Mouse (Mus musculus) telencephalon, adult 2 months (tissue): ENCODE data around the gene Galnt7.

Experiments used
- DNase-seq: peaks from one replicate; pipeline ENCODE4 v3.0.0-alpha.2; 2011; ENCODE audit warnings: low read depth, low spot score

Galnt7 gene

GRCm38 (mm10) chr8:57628787-57629664 is 23.8 kb downstream of the Galnt7 start:
- no peak for DNase-seq

- DNase-seq = peak; percentile 81
Measured at GRCm38 (mm10) chr8:57627946-57628786, 24.7 kb downstream of the Galnt7 start.

GRCm38 (mm10) chr8:57623955-57624354 is 28.9 kb downstream of the Galnt7 start:
- peak; percentile 40 for DNase-seq

GRCm38 (mm10) chr8:57623051-57623450 is 29.8 kb downstream of the Galnt7 start:
- no peak for DNase-seq

GRCm38 (mm10) chr8:57616965-57617364 is 35.9 kb downstream of the Galnt7 start:
- no peak for DNase-seq

GRCm38 (mm10) chr8:57615016-57615657 is 37.7 kb downstream of the Galnt7 start:
- DNase-seq = no peak

GRCm38 (mm10) chr8:57611419-57611977 is 41.3 kb downstream of the Galnt7 start:
- no peak for DNase-seq

GRCm38 (mm10) chr8:57610706-57611418 is 42.0 kb downstream of the Galnt7 start:
- DNase-seq = peak; percentile 29

- DNase-seq = no peak
Measured at GRCm38 (mm10) chr8:57602511-57602910, 50.3 kb downstream of the Galnt7 start.

GRCm38 (mm10) chr8:57601987-57602418 is 50.8 kb downstream of the Galnt7 start:
- no peak for DNase-seq

GRCm38 (mm10) chr8:57599813-57600555 is 52.8 kb downstream of the Galnt7 start:
- no peak for DNase-seq

- no peak for DNase-seq
Measured at GRCm38 (mm10) chr8:57595853-57596252, 57.0 kb downstream of the Galnt7 start.

GRCm38 (mm10) chr8:57594175-57594885 is 58.5 kb downstream of the Galnt7 start:
- DNase-seq = no peak

- DNase-seq = no peak
Measured at GRCm38 (mm10) chr8:57592604-57593003, 60.2 kb downstream of the Galnt7 start.

- no peak for DNase-seq
Measured at GRCm38 (mm10) chr8:57591681-57592080, 61.2 kb downstream of the Galnt7 start.

GRCm38 (mm10) chr8:57590015-57590414 is 62.8 kb downstream of the Galnt7 start:
- DNase-seq = no peak

GRCm38 (mm10) chr8:57589176-57589575 is 63.7 kb downstream of the Galnt7 start:
- peak; percentile 72 for DNase-seq

GRCm38 (mm10) chr8:57588604-57589003 is 64.2 kb downstream of the Galnt7 start:
- no peak for DNase-seq

GRCm38 (mm10) chr8:57586667-57587066 is 66.2 kb downstream of the Galnt7 start:
- DNase-seq = no peak

GRCm38 (mm10) chr8:57585831-57586230 is 67.0 kb downstream of the Galnt7 start:
- DNase-seq = no peak
